In genomic region chr12:80227835-80228234, GRCm38 (mm10) we compare ENCODE assay signal across 9 mouse cellular contexts. TPM values are rescaled to one million over a fixed set of nuclear protein-coding genes. Genes with fewer than 3 reads are reported as not detected.
DNase-seq lines count a peak whose midpoint lies in the region; ATAC-seq lines count a peak whose summit lies in the region.
"Had no signal": no experiment of that assay in that cellular context is flagged by ENCODE, and none has a peak within 500 bp of the region (broad histone marks: within the 10 kb centered on the region; RNA-seq: fewer than 3 reads in every experiment).

No protein-coding gene starts in this region.

- ATAC-seq in heart, embryonic 12.5 days (ENCODE audit: insufficient number of reproducible peaks, low FRiP score): no peak
- 0 out of 2 replicates have a peak, but pooled peaks have one; percentile 24 for ATAC-seq in embryonic facial prominence, embryonic 11.5 days (replicated peaks; ENCODE audit: insufficient number of reproducible peaks, low FRiP score, low TSS enrichment, low read depth)
- ATAC-seq in hindbrain, embryonic 16.5 days: peak; percentile 60; the same call in 1 of the 2 replicates

- 0 out of 2 replicates have a peak overlapping the region, but pooled peaks have one; percentile 26 for H3K9ac ChIP-seq in heart, embryonic 12.5 days
- peak overlapping the region; percentile 13 for H3K9ac ChIP-seq in embryonic facial prominence, embryonic 11.5 days (replicated peaks; ENCODE audit: low read length)
- no peak overlapping the region for H3K9ac ChIP-seq in hindbrain, embryonic 16.5 days (ENCODE audit: low read depth, low read length)

- WGBS in heart, embryonic 12.5 days: 31% methylated on average over 3 of the region's 3 CpGs
- 22% methylated on average over 3 of the region's 3 CpGs for WGBS in embryonic facial prominence, embryonic 11.5 days
- 9% methylated on average over 3 of the region's 3 CpGs for WGBS in hindbrain, embryonic 16.5 days
- 29% methylated on average over 3 of the region's 3 CpGs for WGBS in midbrain, embryonic 10.5 days

- H3K4me2 ChIP-seq in heart, embryonic 12.5 days: no peak overlapping the region; the same call in 1 of the 2 replicates
- H3K4me2 ChIP-seq in embryonic facial prominence, embryonic 11.5 days (ENCODE audit: low read depth, low read length): no peak overlapping the region
- no peak overlapping the region for H3K4me2 ChIP-seq in hindbrain, embryonic 16.5 days (ENCODE audit: low read length)

- H3K4me3 ChIP-seq in heart, embryonic 12.5 days: no peak overlapping the region
- H3K4me3 ChIP-seq in embryonic facial prominence, embryonic 11.5 days (ENCODE audit: low read depth, low read length): no peak overlapping the region
- H3K4me3 ChIP-seq in hindbrain, embryonic 16.5 days (ENCODE audit: low read length): no peak overlapping the region
- no peak overlapping the region for H3K4me3 ChIP-seq in midbrain, embryonic 10.5 days

- peak overlapping the region; percentile 92 for H3K27ac ChIP-seq in heart, embryonic 12.5 days (ENCODE audit: poor library complexity, severe bottlenecking)
- 0 out of 2 replicates have a peak overlapping the region, but pooled peaks have one; percentile 28 for H3K27ac ChIP-seq in embryonic facial prominence, embryonic 11.5 days (replicated peaks; ENCODE audit: low read depth, low read length)
- no peak overlapping the region for H3K27ac ChIP-seq in hindbrain, embryonic 16.5 days (ENCODE audit: low read depth, low read length)
- H3K27ac ChIP-seq in midbrain, embryonic 10.5 days (replicated peaks): peak overlapping the region; percentile 24

- peaks cover 2% of the 10 kb centered on the region; the same call in 1 of the 2 replicates for H3K36me3 ChIP-seq in heart, embryonic 12.5 days
- H3K36me3 ChIP-seq in embryonic facial prominence, embryonic 11.5 days (replicated peaks; ENCODE audit: control insufficient read depth, insufficient read depth, low read depth, low read length): no peaks in the 10 kb centered on the region
- no peaks in the 10 kb centered on the region for H3K36me3 ChIP-seq in hindbrain, embryonic 16.5 days (ENCODE audit: control insufficient read depth, insufficient read depth, low read length)
- H3K36me3 ChIP-seq in midbrain, embryonic 10.5 days: no peaks in the 10 kb centered on the region
- H3K36me3 ChIP-seq: G1E had no signal

- no peak for DNase-seq in heart, adult 8-10 months (ENCODE audit: low spot score)
- DNase-seq in embryonic facial prominence, embryonic 11.5 days (ENCODE audit: low spot score): peak; percentile 54
- peak; percentile 41 for DNase-seq in midbrain, embryonic 10.5 days (ENCODE audit: low spot score)
- no peak for DNase-seq in layer of hippocampus, adult 8-10 months (ENCODE audit: low spot score in 2 of 2)
- DNase-seq in spleen, adult 12 weeks (ENCODE audit: low spot score): no peak
- no peak for DNase-seq in urinary bladder, adult 2 months (ENCODE audit: low spot score)

- H3K9me3 ChIP-seq in heart, embryonic 12.5 days (replicated peaks): no peaks in the 10 kb centered on the region
- no peaks in the 10 kb centered on the region for H3K9me3 ChIP-seq in embryonic facial prominence, embryonic 11.5 days (replicated peaks; ENCODE audit: control insufficient read depth, low read length)
- no peaks in the 10 kb centered on the region for H3K9me3 ChIP-seq in hindbrain, embryonic 16.5 days (ENCODE audit: control insufficient read depth, low read length)
- no peaks in the 10 kb centered on the region for H3K9me3 ChIP-seq in midbrain, embryonic 10.5 days (replicated peaks)
- H3K9me3 ChIP-seq: G1E had no signal

- no peaks in the 10 kb centered on the region for H3K27me3 ChIP-seq in heart, embryonic 12.5 days (replicated peaks)
- no peaks in the 10 kb centered on the region for H3K27me3 ChIP-seq in embryonic facial prominence, embryonic 11.5 days (ENCODE audit: control insufficient read depth, insufficient read depth, low read length)
- H3K27me3 ChIP-seq in hindbrain, embryonic 16.5 days (replicated peaks; ENCODE audit: control insufficient read depth, insufficient read depth, low read length): no peaks in the 10 kb centered on the region
- no peaks in the 10 kb centered on the region for H3K27me3 ChIP-seq in midbrain, embryonic 10.5 days (ENCODE audit: low read depth, poor library complexity, severe bottlenecking)

- H3K4me1 ChIP-seq in heart, embryonic 12.5 days (replicated peaks): peaks cover 98% of the 10 kb centered on the region
- peaks cover 38% of the 10 kb centered on the region for H3K4me1 ChIP-seq in embryonic facial prominence, embryonic 11.5 days (ENCODE audit: control insufficient read depth, insufficient read depth, low read length)
- H3K4me1 ChIP-seq in hindbrain, embryonic 16.5 days (ENCODE audit: control insufficient read depth, insufficient read depth, low read depth, low read length): peaks cover 30% of the 10 kb centered on the region
- peaks cover 69% of the 10 kb centered on the region for H3K4me1 ChIP-seq in midbrain, embryonic 10.5 days

RNA-seq across cellular contexts. Expression of gene Actn1, which starts 32.3 kb away (rescaled TPM):
- 63.6 and 65.0 TPM in 2 replicates for polyA plus RNA-seq in heart, embryonic 12.5 days (2016; fragmentation: Nextera tagmentation; extraction: Ambion mirVana)
- total RNA-seq in heart, adult 8-10 months (2022): 10 to 100 TPM; 22.6 to 26.7 (median 26.0) TPM
- polyA plus RNA-seq in embryonic facial prominence, embryonic 11.5 days (2014; fragmentation: Nextera tagmentation; extraction: Ambion mirVana): 34.6 and 34.8 TPM in 2 replicates
- 8.3 and 9.1 TPM in 2 replicates for polyA plus RNA-seq in hindbrain, embryonic 16.5 days (2015; fragmentation: Nextera tagmentation; extraction: Ambion mirVana)
- polyA plus RNA-seq in midbrain, embryonic 10.5 days (2016; fragmentation: Nextera tagmentation; extraction: Ambion mirVana): 23.1 and 24.9 TPM in 2 replicates
- total RNA-seq in layer of hippocampus, adult 8-10 months (2022): 100 to 1,000 TPM in 1 of 4 experiments, 10 to 100 TPM in 3; 79.9 to 104 (median 90.3) TPM
- polyA plus RNA-seq in urinary bladder, adult 2 months (2012; rRNA removed): 435 and 605 TPM in 2 replicates

Comparison
In these comparisons a context has a peak if more than half of its experiments do, and no peak if none do; other contexts are left out.
1. DNase-seq: peak in embryonic facial prominence, embryonic 11.5 days (single experiment) and midbrain, embryonic 10.5 days (single experiment); none in heart, adult 8-10 months (single experiment), layer of hippocampus, adult 8-10 months (0 of 2), spleen, adult 12 weeks (single experiment) and urinary bladder, adult 2 months (single experiment).